Mouse (Mus musculus) small intestine, adult 2 months (tissue): Measurements from ENCODE around the gene Dse. TPM values are rescaled to one million over a fixed set of nuclear protein-coding genes. Genes with fewer than 3 reads are reported as not detected.
A peak's percentile ranks its signal among the peaks of the same experiment; 100 is the strongest.

ENCODE experiments used
- H3K27ac ChIP-seq: fragments of 200-500 bp; 2 replicates; pipeline ENCODE4 v1.5.1; 2012; ENCODE audit warnings: low read depth, low read length, control low read depth, inconsistent platforms; ENCODE audit not compliant: insufficient read depth
- H3K27me3 ChIP-seq: fragments of 200-500 bp; 2 replicates; pipeline ENCODE4 v1.6.1; 2012; ENCODE audit warnings: mild to moderate bottlenecking, moderate library complexity, low read length, inconsistent platforms; ENCODE audit not compliant: control insufficient read depth, insufficient read depth
- H3K36me3 ChIP-seq: fragments of 200-500 bp; 2 replicates; pipeline ENCODE4 v1.6.1; 2012; ENCODE audit warnings: mild to moderate bottlenecking, low read length, control low read depth, inconsistent platforms; ENCODE audit not compliant: control insufficient read depth, insufficient read depth
- H3K4me1 ChIP-seq: fragments of 200-500 bp; 2 replicates; pipeline ENCODE4 v1.6.1; 2012; ENCODE audit warnings: low read length, inconsistent platforms, mixed read lengths; ENCODE audit not compliant: control insufficient read depth, insufficient read depth, insufficient read length
- H3K4me3 ChIP-seq: fragments of 200-500 bp; 2 replicates; pipeline ENCODE4 v1.5.1; 2012; ENCODE audit warnings: low read depth, mild to moderate bottlenecking, control low read depth, inconsistent platforms, low read length, moderate library complexity
- CTCF ChIP-seq: fragments of 200-500 bp; IDR thresholded peaks from 2 replicates; pipeline ENCODE4 v1.5.1; 2012; ENCODE audit warnings: low read depth, mild to moderate bottlenecking, control low read depth, inconsistent platforms, low read length, moderate library complexity, mixed read lengths; ENCODE audit not compliant: insufficient replicate concordance, insufficient read length; ENCODE audit errors: extremely low read depth
- POLR2A ChIP-seq: fragments of 200-500 bp; IDR thresholded peaks from 2 replicates; pipeline ENCODE4 v1.6.1; 2012; ENCODE audit warnings: low read depth, mild to moderate bottlenecking, control low read depth, inconsistent platforms, low read length, moderate library complexity
- WGBS: fragments of 180-500 bp; shearing (Covaris S2); methylation state at CpG from one replicate; pipeline ENCODE4 v1.1.7; 2018; 5-methylcytosine and 5-hydroxymethylcytosine counted together
- polyA plus RNA-seq: library from polyadenylated mRNA; depleted of rRNA; stranded (reverse); fragments of >200 nt; gene quantifications from 2 replicates; pipeline ENCODE4 v1.2.3, GENCODE M21; 2012

Gene Dse
- polyA plus RNA-seq, 1 experiment, result 3.2 TPM

GRCm38 (mm10) chr10:34200689-34201088 lies 6.8 kb downstream of the Dse start:
- Histone ChIP-seq H3K4me3 (no peak overlapping the region), H3K27ac (no peak overlapping the region), H3K36me3 (no peaks in the 10 kb centered on the region), H3K4me1 (peaks cover 3% of the 10 kb centered on the region; the same call in 1 of the 2 replicates), H3K27me3 (no peaks in the 10 kb centered on the region)
- WGBS, result 73% methylated on average over 1 of the region's 1 CpGs
- TF ChIP-seq POLR2A (no peak), CTCF (no peak)

- TF ChIP-seq POLR2A (no peak), CTCF (no peak)
- H3K27me3 ChIP-seq, result no peaks in the 10 kb centered on the region
- peaks cover 3% of the 10 kb centered on the region; the same call in 1 of the 2 replicates for H3K4me1 ChIP-seq
- H3K36me3 ChIP-seq, result no peaks in the 10 kb centered on the region
- H3K27ac ChIP-seq, result no peak overlapping the region
- no peak overlapping the region for H3K4me3 ChIP-seq
- WGBS, result 56% methylated on average over 3 of the region's 3 CpGs
These were observed 8.9 kb downstream of the Dse start for GRCm38 (mm10) chr10:34198574-34198973.

GRCm38 (mm10) chr10:34198061-34198460 lies 9.5 kb downstream of the Dse start:
- no peak for TF ChIP-seq POLR2A
- no peak for TF ChIP-seq CTCF
- 0 out of 2 replicates have a peak overlapping the region, but pooled peaks have one; percentile 7 for H3K27ac ChIP-seq
- no peaks in the 10 kb centered on the region for H3K36me3 ChIP-seq
- H3K4me3 ChIP-seq, result no peak overlapping the region
- H3K27me3 ChIP-seq, result no peaks in the 10 kb centered on the region
- H3K4me1 ChIP-seq, result peaks cover 3% of the 10 kb centered on the region; the same call in 1 of the 2 replicates
- 7% methylated on average over 3 of the region's 3 CpGs for WGBS

DNA sequence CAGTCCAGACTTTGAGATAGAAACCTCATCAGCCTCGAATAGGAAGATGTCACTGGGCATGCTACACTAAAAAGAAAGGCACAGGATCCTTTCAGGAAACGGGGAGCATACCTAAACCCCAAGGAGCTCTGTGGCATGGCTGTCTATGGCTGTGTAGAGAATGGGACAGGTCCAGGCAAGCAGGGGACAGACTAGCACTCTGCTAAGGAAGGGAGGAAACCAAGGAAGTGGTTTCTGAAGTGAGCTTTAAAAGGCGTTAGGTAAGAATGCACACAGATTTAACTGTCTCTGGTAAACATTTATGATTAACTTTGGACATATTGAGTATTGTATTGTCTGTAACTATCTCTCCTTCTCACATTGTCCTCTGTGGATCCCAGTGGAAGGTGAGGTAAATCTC lies 10.2 kb downstream of the Dse start:
- TF ChIP-seq CTCF (no peak), POLR2A (no peak)
- Histone ChIP-seq H3K4me1 (peaks cover 3% of the 10 kb centered on the region; the same call in 1 of the 2 replicates), H3K4me3 (no peak overlapping the region), H3K27ac (no peak overlapping the region), H3K36me3 (no peaks in the 10 kb centered on the region), H3K27me3 (no peaks in the 10 kb centered on the region)
- 64% methylated on average over 3 of the region's 3 CpGs for WGBS

- H3K27ac ChIP-seq, result no peak overlapping the region
- TF ChIP-seq POLR2A (no peak), CTCF (no peak)
- H3K36me3 ChIP-seq, result no peaks in the 10 kb centered on the region
- peaks cover 3% of the 10 kb centered on the region; the same call in 1 of the 2 replicates for H3K4me1 ChIP-seq
- no peak overlapping the region for H3K4me3 ChIP-seq
- WGBS, result 55% methylated on average over 2 of the region's 2 CpGs
- no peaks in the 10 kb centered on the region for H3K27me3 ChIP-seq
These were observed 12.6 kb downstream of the Dse start for GRCm38 (mm10) chr10:34194957-34195356.

DNA sequence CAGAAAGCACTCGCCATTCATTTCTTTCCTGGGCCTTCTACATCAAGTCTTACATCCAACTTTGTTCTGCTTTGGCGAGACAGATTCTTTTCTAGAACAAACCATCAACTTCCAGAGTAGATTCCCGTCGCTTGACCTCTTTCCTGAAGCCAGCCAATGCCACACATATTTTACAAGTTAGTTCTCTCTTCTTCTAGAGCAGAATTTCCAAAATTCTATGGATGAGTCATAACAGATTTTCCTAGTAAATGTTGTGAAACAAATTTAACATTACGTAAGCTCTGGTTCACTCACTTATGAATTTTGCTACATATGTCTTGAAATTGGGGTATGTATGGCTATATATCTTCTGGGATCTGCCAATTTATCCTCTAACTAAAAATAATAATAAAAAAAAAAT lies 13.0 kb downstream of the Dse start:
- Histone ChIP-seq H3K36me3 (no peaks in the 10 kb centered on the region), H3K27ac (no peak overlapping the region), H3K4me1 (peaks cover 3% of the 10 kb centered on the region; the same call in 1 of the 2 replicates), H3K4me3 (no peak overlapping the region), H3K27me3 (no peaks in the 10 kb centered on the region)
- TF ChIP-seq POLR2A (no peak), CTCF (no peak)
- 77% methylated on average over 5 of the region's 5 CpGs for WGBS

DNA sequence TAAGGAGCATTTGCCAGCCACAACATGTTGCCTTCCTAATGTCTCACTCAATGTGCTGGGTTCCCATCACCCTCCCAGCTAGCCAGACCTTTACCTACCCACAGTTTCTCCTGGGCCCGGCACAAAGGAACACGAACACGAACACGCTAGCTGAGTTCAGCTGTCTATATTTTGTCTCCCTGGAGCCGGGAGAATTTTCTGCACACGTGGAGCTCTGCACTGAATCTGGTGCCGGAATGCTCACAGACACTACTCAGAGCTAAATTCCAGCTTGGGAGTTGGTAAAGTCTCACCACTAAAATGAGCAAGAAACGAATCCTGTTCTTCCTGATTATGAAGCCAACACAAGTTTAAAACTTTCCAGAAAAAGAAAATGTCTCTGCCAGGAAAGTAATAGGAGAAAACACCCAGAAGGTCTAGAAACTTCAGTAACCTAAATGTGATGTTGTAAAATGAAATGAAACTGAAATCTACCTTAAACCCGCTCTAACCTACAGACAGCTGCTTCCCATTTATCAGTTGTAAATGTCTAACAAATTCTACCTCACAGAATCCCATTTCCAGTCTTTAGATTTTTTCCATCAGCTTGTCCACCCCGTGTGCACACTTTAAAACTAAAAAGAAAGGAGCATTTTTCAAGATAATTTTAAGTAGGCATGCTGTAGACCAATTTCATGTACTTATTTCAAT lies 20.8 kb downstream of the Dse start:
- no peaks in the 10 kb centered on the region for H3K4me1 ChIP-seq
- 66% methylated on average over 10 of the region's 10 CpGs for WGBS
- H3K27me3 ChIP-seq, result no peaks in the 10 kb centered on the region
- no peak overlapping the region for H3K27ac ChIP-seq
- no peaks in the 10 kb centered on the region for H3K36me3 ChIP-seq
- no peak overlapping the region for H3K4me3 ChIP-seq
- TF ChIP-seq CTCF (no peak), POLR2A (no peak)
